Mouse (Mus musculus) erythroblast, embryonic 14.5 days (primary cell): ENCODE results near the gene Flt3l.

Source experiments
- GATA1 ChIP-seq: IDR thresholded peaks from 2 replicates; pipeline ENCODE4 v1.6.1; 2012; ENCODE audit warnings: low read length, inconsistent platforms, mixed read lengths
- TAL1 ChIP-seq: IDR thresholded peaks from 3 replicates; pipeline ENCODE4 v1.6.1; 2012; ENCODE audit warnings: low read length, inconsistent platforms, mixed read lengths

- TF ChIP-seq TAL1 (no peak), GATA1 (no peak)
Measured at GRCm38 (mm10) chr7:45180896-45181477, 44.8 kb upstream of the Flt3l start, which contains the start of gene Pth2.
